Comparison of ENCODE assay signal across 8 mouse cellular contexts in genomic region chr7:29983690-29984380, GRCm38 (mm10). TPM values are rescaled to one million over a fixed set of nuclear protein-coding genes. Genes with fewer than 3 reads are reported as not detected.
DNase-seq lines count a peak whose midpoint lies in the region; ATAC-seq and TF ChIP-seq lines count a peak whose summit lies in the region.

TSS of gene Zfp568 (plus strand) at chr7:29983955.

- H3K4me2 ChIP-seq in heart, embryonic 11.5 days, result peak within 1 kb of the TSS; percentile 67
- H3K4me2 ChIP-seq in kidney, embryonic 16.5 days (replicated peaks; ENCODE audit: low read depth, low read length), result peak within 1 kb of the TSS; percentile 73
- peak within 1 kb of the TSS; percentile 93 for H3K4me2 ChIP-seq in myocyte (ENCODE audit: low read depth)

- peak; percentile 62 for TF ChIP-seq CTCF in liver, adult 2 months (IDR thresholded peaks at IDR 0.05; ENCODE audit: low read depth, low read length)

- peak within 1 kb of the TSS; percentile 91 for H3K4me3 ChIP-seq in heart, embryonic 11.5 days (ENCODE audit: low read depth, low read length)
- peak within 1 kb of the TSS; percentile 88 for H3K4me3 ChIP-seq in kidney, embryonic 16.5 days (ENCODE audit: low read length)
- peak within 1 kb of the TSS; percentile 85 for H3K4me3 ChIP-seq in liver, adult 2 months (ENCODE audit: insufficient read depth, low read depth, low read length)
- peak within 1 kb of the TSS; percentile 54 for H3K4me3 ChIP-seq in myocyte

- TF ChIP-seq POLR2A in liver, adult 2 months (IDR thresholded peaks at IDR 0.05; ENCODE audit: extremely low read depth, insufficient read depth, low read length), result peak; percentile 98
- TF ChIP-seq POLR2A in myocyte (IDR thresholded peaks at IDR 0.05; ENCODE audit: insufficient read length, low read depth), result peak; percentile 90

- under 1% methylated on average over 62 of the region's 62 CpGs for WGBS in heart, embryonic 11.5 days (ENCODE audit: insufficient replicate concordance)
- 0% methylated on average over 61 of the region's 62 CpGs for WGBS in kidney, embryonic 16.5 days
- under 1% methylated on average over 62 of the region's 62 CpGs for WGBS in liver, adult 2 months

- peaks cover 2% of the 10 kb centered on the region; the same call in 1 of the 2 replicates for H3K9me3 ChIP-seq in heart, embryonic 11.5 days (replicated peaks; ENCODE audit: control insufficient read depth, low read length)
- H3K9me3 ChIP-seq in kidney, embryonic 16.5 days (ENCODE audit: low read length), result 0 out of 2 replicates have a peak, but pooled peaks cover 2% of the 10 kb centered on the region

- H3K27me3 ChIP-seq in heart, embryonic 11.5 days (ENCODE audit: control insufficient read depth, insufficient read depth, low read length), result no peaks in the 10 kb centered on the region
- no peaks in the 10 kb centered on the region for H3K27me3 ChIP-seq in kidney, embryonic 16.5 days (ENCODE audit: insufficient read depth, low read length)
- H3K27me3 ChIP-seq in liver, adult 2 months (ENCODE audit: control insufficient read depth, insufficient read depth, low read length), result no peaks in the 10 kb centered on the region
- H3K27me3 ChIP-seq in myocyte (ENCODE audit: control insufficient read depth, insufficient read depth, insufficient read length), result no peaks in the 10 kb centered on the region
- H3K27me3 ChIP-seq in splenic B cell, adult 2 months (ENCODE audit: control insufficient read depth, insufficient read depth, low read length, poor library complexity, severe bottlenecking), result no peaks in the 10 kb centered on the region

- peaks cover 22% of the 10 kb centered on the region for H3K36me3 ChIP-seq in heart, embryonic 11.5 days (ENCODE audit: control insufficient read depth, insufficient read depth, low read length)
- peaks cover 22% of the 10 kb centered on the region for H3K36me3 ChIP-seq in kidney, embryonic 16.5 days (ENCODE audit: insufficient read depth, low read length)
- peaks cover 6% of the 10 kb centered on the region; the same call in 1 of the 2 replicates for H3K36me3 ChIP-seq in liver, adult 2 months (ENCODE audit: control insufficient read depth, insufficient read depth, low read length)
- H3K36me3 ChIP-seq in myocyte (ENCODE audit: control insufficient read depth, insufficient read depth), result peaks cover 24% of the 10 kb centered on the region
- peaks cover 3% of the 10 kb centered on the region; the same call in 1 of the 2 replicates for H3K36me3 ChIP-seq in splenic B cell, adult 2 months (ENCODE audit: control insufficient read depth, insufficient read depth, low read length, poor library complexity, severe bottlenecking)

- peak within 1 kb of the TSS; percentile 98 for H3K27ac ChIP-seq in heart, embryonic 11.5 days (ENCODE audit: low read depth, low read length)
- H3K27ac ChIP-seq in kidney, embryonic 16.5 days (ENCODE audit: low read length), result peak within 1 kb of the TSS; percentile 96
- peak within 1 kb of the TSS; percentile 72 for H3K27ac ChIP-seq in liver, adult 2 months (replicated peaks; ENCODE audit: insufficient read depth, low read depth, low read length)

- peaks cover 5% of the 10 kb centered on the region; the same call in 1 of the 2 replicates for H3K79me2 ChIP-seq in liver, adult 2 months (ENCODE audit: control insufficient read depth, insufficient read depth, low read length)
- H3K79me2 ChIP-seq in myocyte (ENCODE audit: control insufficient read depth, insufficient read depth), result peaks cover 49% of the 10 kb centered on the region

- H3K4me1 ChIP-seq in heart, embryonic 11.5 days (ENCODE audit: control insufficient read depth, insufficient read depth, low read length), result peaks cover 25% of the 10 kb centered on the region
- peaks cover 19% of the 10 kb centered on the region for H3K4me1 ChIP-seq in kidney, embryonic 16.5 days (ENCODE audit: insufficient read depth, low read length)
- H3K4me1 ChIP-seq in liver, adult 2 months (ENCODE audit: control insufficient read depth, insufficient read depth, low read length), result peaks cover 19% of the 10 kb centered on the region

- DNase-seq in B cell, adult 2 months, result peak; percentile 84 to 86
- DNase-seq in brain, adult 2 months (ENCODE audit: low read depth, low spot score), result peak; percentile 96
- peak; percentile 87 for DNase-seq in liver, adult 2 months (ENCODE audit: extremely low read depth, low read depth, low spot score)
- peak; percentile 87 for DNase-seq in splenic B cell, adult 2 months (ENCODE audit: low read depth, low spot score)

- peak within 1 kb of the TSS; percentile 99 for H3K9ac ChIP-seq in heart, embryonic 11.5 days (ENCODE audit: low read depth, low read length)
- peak within 1 kb of the TSS; percentile 81 for H3K9ac ChIP-seq in kidney, embryonic 16.5 days (replicated peaks; ENCODE audit: low read length)
- H3K9ac ChIP-seq in liver, adult 2 months (ENCODE audit: low read depth, low read length), result peak within 1 kb of the TSS; percentile 94

- peak within 1 kb of the TSS; percentile 63 for H3ac ChIP-seq in myocyte (ENCODE audit: control insufficient read depth, insufficient read length)

- ATAC-seq in erythroblast, adult 5-6 weeks (replicated peaks; ENCODE audit: low FRiP score, poor library complexity, severe bottlenecking), result peak; percentile 98
- peak; percentile 94 for ATAC-seq in heart, embryonic 11.5 days (replicated peaks; ENCODE audit: insufficient number of reproducible peaks, low FRiP score, low TSS enrichment)
- peak; percentile 97 for ATAC-seq in kidney, embryonic 16.5 days (ENCODE audit: low FRiP score, low TSS enrichment)

TF ChIP-seq in myocyte, 11 proteins besides CTCF, POLR2A, EP300 and RAD21:
- TF ChIP-seq USF1 (IDR thresholded peaks at IDR 0.05; ENCODE audit: low read depth), result no peak
- TF ChIP-seq REST (IDR thresholded peaks at IDR 0.05; ENCODE audit: insufficient read depth, insufficient read length), result no peak
- no peak for TF ChIP-seq TCF3 (IDR thresholded peaks at IDR 0.05; ENCODE audit: insufficient read length, low read depth)
- TF ChIP-seq MYOD1 (IDR thresholded peaks at IDR 0.05; ENCODE audit: control insufficient read depth in 1 of 3, insufficient read length in 2 of 3, low read depth in 2 of 3), result peak in 2 of 3 experiments; percentile 70 to 75
- no peak for TF ChIP-seq MAX (IDR thresholded peaks at IDR 0.05; ENCODE audit: low read depth)
- TF ChIP-seq SRF (IDR thresholded peaks at IDR 0.05; ENCODE audit: control insufficient read depth, insufficient read length, low read depth), result peak; percentile 91
- peak; percentile 90 for TF ChIP-seq POLR2AphosphoS2 (IDR thresholded peaks at IDR 0.05; ENCODE audit: insufficient read length, low read depth)
- peak; percentile 13 to 87 (median 83) for TF ChIP-seq MYOG (IDR thresholded peaks at IDR 0.05; ENCODE audit: control insufficient read depth in 1 of 3, insufficient read depth in 1 of 3, insufficient read length in 2 of 3, low read depth in 2 of 3)
TF ChIP-seq in myocyte: peak in this region for 4.

RNA-seq across cellular contexts. Expression of gene Zfp568, which starts in this region (rescaled TPM):
- total RNA-seq in erythroblast, adult 5-6 weeks (2015; ENCODE audit: low replicate concordance), result 2.5 and 3.5 TPM in 2 replicates
- total RNA-seq in erythroblast, adult 5-6 weeks (2017; ENCODE audit: low replicate concordance), result 3.0 and 4.2 TPM in 2 replicates
- polyA plus RNA-seq in heart, embryonic 11.5 days (2014; fragmentation: Nextera tagmentation; extraction: Ambion mirVana), result 28.8 and 30.4 TPM in 2 replicates
- polyA plus RNA-seq in kidney, embryonic 16.5 days (2015; fragmentation: Nextera tagmentation; extraction: Ambion mirVana), result 15.8 and 16.5 TPM in 2 replicates
- total RNA-seq in liver, adult 2 months (2014; rRNA removed), result 8.7 and 8.8 TPM in 2 replicates
- 4.3 and 4.9 TPM in 2 replicates for polyA plus RNA-seq in liver, adult 2 months (2012; rRNA removed)
- polyA plus RNA-seq in myocyte (2012; fragmentation: generic; extraction: Trizol), result 27.4 TPM

Comparison
In these comparisons a context has a peak if more than half of its experiments do, and no peak if none do; other contexts are left out.
1. Peak in every context shown above with its lines: DNase-seq, ATAC-seq, H3K4me3 ChIP-seq and H3K27ac ChIP-seq.